Mouse (Mus musculus) myocyte (in vitro differentiated cells): ENCODE data around the gene Kcnip2.

Source experiments
- CEBPB ChIP-seq: IDR thresholded peaks from 2 replicates; pipeline ENCODE4 v1.6.1; 2011; ENCODE audit warnings: mild to moderate bottlenecking, moderate library complexity; ENCODE audit not compliant: poor library complexity, insufficient read depth, severe bottlenecking
- E2F4 ChIP-seq: IDR thresholded peaks from one replicate; pipeline ENCODE4 v1.6.1; 2011; ENCODE audit warnings: mild to moderate bottlenecking, control low read depth, moderate library complexity; ENCODE audit not compliant: insufficient read depth
- MAX ChIP-seq: IDR thresholded peaks from one replicate; pipeline ENCODE4 v1.6.1; 2011; ENCODE audit warnings: low read depth, mild to moderate bottlenecking, control low read depth
- MYOD1 ChIP-seq, 3 experiments: IDR thresholded peaks; one replicate each; pipeline ENCODE4 v1.6.1; 2011; ENCODE audit warnings: control low read depth in 2 of 3, low read depth in 2 of 3, mild to moderate bottlenecking in 2 of 3, moderate library complexity in 1 of 3; ENCODE audit not compliant: insufficient read length in 2 of 3, control insufficient read depth in 1 of 3
- MYOG ChIP-seq, 3 experiments: IDR thresholded peaks; one replicate each; pipeline ENCODE4 v1.6.1; 2011; ENCODE audit warnings: control low read depth in 2 of 3, low read depth in 2 of 3, mild to moderate bottlenecking in 2 of 3; ENCODE audit not compliant: insufficient read length in 2 of 3, control insufficient read depth in 1 of 3, insufficient read depth in 1 of 3
- POLR2A ChIP-seq: IDR thresholded peaks from one replicate; pipeline ENCODE4 v1.6.1; 2011; ENCODE audit warnings: low read depth, mild to moderate bottlenecking, control low read depth, moderate library complexity; ENCODE audit not compliant: insufficient read length
- POLR2AphosphoS2 ChIP-seq: IDR thresholded peaks from one replicate; pipeline ENCODE4 v1.6.1; 2011; ENCODE audit warnings: low read depth, control low read depth; ENCODE audit not compliant: insufficient read length
- SRF ChIP-seq: IDR thresholded peaks from one replicate; pipeline ENCODE4 v1.6.1; 2011; ENCODE audit warnings: low read depth; ENCODE audit not compliant: control insufficient read depth, insufficient read length
- TCF12 ChIP-seq: IDR thresholded peaks from one replicate; pipeline ENCODE4 v1.6.1; 2011; ENCODE audit warnings: mild to moderate bottlenecking, control low read depth; ENCODE audit not compliant: poor library complexity, insufficient read depth, severe bottlenecking
- USF1 ChIP-seq: IDR thresholded peaks from one replicate; pipeline ENCODE4 v1.6.1; 2011; ENCODE audit warnings: low read depth, mild to moderate bottlenecking, control low read depth, moderate library complexity

DNA sequence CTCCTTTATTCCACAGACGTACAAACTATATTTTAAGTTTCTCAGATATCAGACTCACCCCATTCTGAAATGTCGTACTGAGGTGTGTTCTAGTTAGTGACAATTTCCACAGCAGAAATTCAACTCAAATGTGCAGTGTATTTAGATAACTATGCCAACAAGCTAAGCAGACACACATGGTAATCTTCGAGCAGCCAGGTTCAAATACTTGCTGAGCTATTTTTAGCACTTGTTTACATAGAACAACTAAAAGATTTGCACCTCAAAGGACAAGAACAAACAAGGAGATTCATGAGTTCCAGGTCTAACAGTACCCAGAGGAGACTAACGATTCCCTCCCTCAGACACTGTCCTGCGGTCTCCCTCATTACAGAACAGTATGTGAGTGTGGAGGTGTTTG, 11.3 kb upstream of the Kcnip2 start:
- no peak for TF ChIP-seq POLR2A
- no peak for TF ChIP-seq MYOD1 (IDR thresholded peaks at IDR 0.05; ENCODE audit: control insufficient read depth in 1 of 3, insufficient read length in 2 of 3, low read depth in 2 of 3)
- TF ChIP-seq POLR2AphosphoS2, result no peak
- no peak for TF ChIP-seq MAX
- TF ChIP-seq MYOG (IDR thresholded peaks at IDR 0.05; ENCODE audit: control insufficient read depth in 1 of 3, insufficient read depth in 1 of 3, insufficient read length in 2 of 3, low read depth in 2 of 3), result no peak
- no peak for TF ChIP-seq USF1
- no peak for TF ChIP-seq E2F4
- no peak for TF ChIP-seq SRF
- no peak for TF ChIP-seq CEBPB
- no peak for TF ChIP-seq TCF12
